Mouse (Mus musculus) heart, embryonic 14.5 days (tissue): Measurements from ENCODE around the gene Hcfc2. TPM values are rescaled to one million over a fixed set of nuclear protein-coding genes. Genes with fewer than 3 reads are reported as not detected.

Experiments used
- ATAC-seq: fragments of 200-750 bp; cut with Nextera tagmentation; 2 replicates; pipeline ENCODE4 v1.8.0; 2017; ENCODE audit warnings: low read depth, moderate TSS enrichment; ENCODE audit not compliant: insufficient number of reproducible peaks, insufficient read depth, low FRiP score
- H3K27ac ChIP-seq, 2 experiments: fragments of 200-500 bp in 1 of 2; fragments of 300-500 bp in 1 of 2; sonication (generic) in 1 of 2; replicated peaks in 1 of 2; 2 replicates each; pipeline ENCODE4 v1.5.1; 2012 to 2014; ENCODE audit warnings: low read depth in 2 of 2, low read length in 2 of 2, control low read depth in 1 of 2, mild to moderate bottlenecking in 1 of 2, mixed read lengths in 1 of 2; ENCODE audit not compliant: control insufficient read depth in 1 of 2, insufficient read depth in 1 of 2
- H3K27me3 ChIP-seq: fragments of 300-500 bp; sonication (generic); 2 replicates; pipeline ENCODE4 v1.6.1; 2014; ENCODE audit warnings: mild to moderate bottlenecking, low read length, control low read depth; ENCODE audit not compliant: control insufficient read depth, insufficient read depth
- H3K36me3 ChIP-seq: fragments of 300-500 bp; sonication (generic); 2 replicates; pipeline ENCODE4 v1.6.1; 2014; ENCODE audit warnings: mild to moderate bottlenecking, control low read depth, low read length, mixed read lengths; ENCODE audit not compliant: control insufficient read depth, insufficient read depth
- H3K4me1 ChIP-seq, 2 experiments: fragments of 200-500 bp in 1 of 2; fragments of 300-500 bp in 1 of 2; sonication (generic) in 1 of 2; 2 replicates each; pipeline ENCODE4 v1.6.1; 2012 to 2014; ENCODE audit warnings: low read length in 2 of 2, control low read depth in 1 of 2, mixed read lengths in 1 of 2; ENCODE audit not compliant: control insufficient read depth in 2 of 2, insufficient read depth in 2 of 2
- H3K4me2 ChIP-seq: fragments of 300-500 bp; sonication (generic); 2 replicates; pipeline ENCODE4 v1.6.1; 2014; ENCODE audit warnings: mild to moderate bottlenecking, low read length
- H3K4me3 ChIP-seq, 2 experiments: fragments of 200-500 bp in 1 of 2; fragments of 300-500 bp in 1 of 2; sonication (generic) in 1 of 2; 2 replicates each; pipeline ENCODE4 v1.5.1; 2012 to 2014; ENCODE audit warnings: low read length in 2 of 2, mild to moderate bottlenecking in 2 of 2, control low read depth in 1 of 2, low read depth in 1 of 2, moderate library complexity in 1 of 2; ENCODE audit not compliant: control insufficient read depth in 1 of 2, insufficient read depth in 1 of 2
- H3K9ac ChIP-seq: fragments of 300-500 bp; sonication (generic); 2 replicates; pipeline ENCODE4 v1.6.1; 2014; ENCODE audit warnings: mild to moderate bottlenecking, low read length
- H3K9me3 ChIP-seq: fragments of 300-500 bp; sonication (generic); 2 replicates; pipeline ENCODE4 v1.6.1; 2016; ENCODE audit warnings: low read length, control low read depth; ENCODE audit not compliant: control insufficient read depth
- WGBS: fragments of 180-500 bp; shearing (Covaris S2); extraction: QIAGEN DNeasy Blood & Tissue Kit; methylation state at CpG from one replicate; pipeline ENCODE4 v1.1.7; 2014; 5-methylcytosine and 5-hydroxymethylcytosine counted together
- polyA plus RNA-seq: library from polyadenylated mRNA; unstranded; fragments of >200 nt; fragmentation: Nextera tagmentation; extraction: Ambion mirVana; gene quantifications from 2 replicates; pipeline ENCODE4 v1.2.1, GENCODE M21; 2014

Gene Hcfc2
- polyA plus RNA-seq, 1 experiment from 2014 or later = 40.2 TPM

- Histone ChIP-seq H3K27me3 (no peaks in the 10 kb centered on the region), H3K36me3 (no peaks in the 10 kb centered on the region), H3K4me1 (peaks cover 4 to 7% of the 10 kb centered on the region in 2 experiments; a peak in 3 of 4 replicates), H3K9ac (no peak overlapping the region), H3K4me3 (no peak overlapping the region), H3K27ac (no peak overlapping the region), H3K4me2 (no peak overlapping the region), H3K9me3 (no peaks in the 10 kb centered on the region)
- 45% methylated on average over 2 of the region's 2 CpGs for WGBS
- ATAC-seq = no peak
These were observed 81.1 kb downstream of the Hcfc2 start for GRCm38 (mm10) chr10:82777075-82777474.

- Histone ChIP-seq H3K36me3 (no peaks in the 10 kb centered on the region), H3K4me2 (peak overlapping the region; percentile 38), H3K4me3 (no peak overlapping the region), H3K4me1 (peaks cover 4 to 7% of the 10 kb centered on the region in 2 experiments; a peak in 3 of 4 replicates), H3K27ac (0 out of 4 replicates have a peak overlapping the region, but pooled peaks of 1 of the 2 experiments have one; percentile 9), H3K9ac (peak overlapping the region; percentile 54; the same call in 1 of the 2 replicates), H3K27me3 (no peaks in the 10 kb centered on the region), H3K9me3 (no peaks in the 10 kb centered on the region)
- ATAC-seq = no peak
- WGBS = 29% methylated on average over 13 of the region's 13 CpGs
These were observed 81.9 kb downstream of the Hcfc2 start for GRCm38 (mm10) chr10:82777886-82778285.

DNA sequence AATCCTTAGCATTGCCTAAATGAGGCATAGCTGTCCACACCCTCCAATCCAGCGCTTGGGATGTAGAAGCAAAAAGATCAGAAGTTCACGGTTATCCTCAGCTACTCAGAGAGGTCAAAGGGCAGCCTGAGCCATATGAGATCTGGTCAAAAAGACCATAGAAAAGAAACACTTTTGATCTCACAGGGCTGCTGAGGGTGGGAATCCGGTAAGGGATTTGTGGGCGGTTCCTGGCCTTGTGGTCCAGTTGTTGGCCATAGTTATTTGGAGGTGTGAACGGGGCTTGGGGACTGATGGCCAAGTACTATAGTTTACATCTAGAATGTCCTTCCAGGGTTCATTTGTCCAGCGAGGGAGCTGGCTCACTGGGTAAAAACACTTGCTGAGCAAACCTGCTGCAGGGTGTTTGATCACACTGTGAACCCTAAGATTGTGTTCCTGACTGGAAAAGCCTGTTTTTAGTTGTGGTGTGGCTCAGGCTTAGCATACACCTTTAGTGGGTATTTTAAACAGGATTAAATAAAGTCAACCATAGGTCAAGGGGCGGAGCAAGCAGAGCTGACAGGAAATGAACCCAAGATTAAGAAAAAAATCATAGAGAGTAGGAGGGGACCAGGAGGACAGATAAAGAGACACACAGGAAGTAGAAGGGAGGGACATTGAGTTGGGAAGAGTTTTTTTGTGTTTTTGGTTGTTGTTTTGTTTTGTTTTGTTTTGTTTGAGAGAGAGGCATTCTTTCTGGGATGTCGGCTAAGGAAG, 83.0 kb downstream of the Hcfc2 start:
- ATAC-seq = no peak
- no peak overlapping the region for H3K4me3 ChIP-seq
- H3K4me1 ChIP-seq = peaks cover 4 to 7% of the 10 kb centered on the region in 2 experiments; a peak in 3 of 4 replicates
- no peaks in the 10 kb centered on the region for H3K36me3 ChIP-seq
- no peaks in the 10 kb centered on the region for H3K9me3 ChIP-seq
- H3K27me3 ChIP-seq = no peaks in the 10 kb centered on the region
- H3K9ac ChIP-seq = no peak overlapping the region
- H3K27ac ChIP-seq = no peak overlapping the region
- WGBS = 82% methylated on average over 8 of the region's 8 CpGs
- no peak overlapping the region for H3K4me2 ChIP-seq

DNA sequence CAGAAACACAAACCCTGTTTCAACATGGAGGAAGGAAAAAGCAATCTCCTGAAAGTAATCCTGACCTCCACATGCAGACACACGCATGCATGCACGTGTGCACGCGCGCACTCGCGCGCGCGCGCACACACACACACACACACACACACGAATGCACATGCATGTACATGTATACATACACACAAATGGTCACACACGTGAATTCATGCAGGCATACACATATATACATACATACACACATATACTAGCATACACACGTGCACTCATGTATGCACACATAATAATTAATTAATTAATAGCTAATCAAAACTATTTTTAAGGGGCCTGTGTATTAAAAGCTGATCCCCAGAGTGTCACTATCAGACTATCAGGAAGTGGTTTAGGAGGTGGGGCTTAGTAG, 83.9 kb downstream of the Hcfc2 start:
- Histone ChIP-seq H3K9ac (no peak overlapping the region), H3K4me2 (no peak overlapping the region), H3K4me3 (no peak overlapping the region), H3K27ac (no peak overlapping the region), H3K36me3 (no peaks in the 10 kb centered on the region), H3K27me3 (no peaks in the 10 kb centered on the region), H3K4me1 (peaks cover 4 to 7% of the 10 kb centered on the region in 2 experiments; a peak in 3 of 4 replicates), H3K9me3 (no peaks in the 10 kb centered on the region)
- 96% methylated on average over 14 of the region's 14 CpGs for WGBS
- no peak for ATAC-seq

- Histone ChIP-seq H3K27me3 (no peaks in the 10 kb centered on the region), H3K27ac (no peak overlapping the region), H3K9ac (no peak overlapping the region), H3K9me3 (no peaks in the 10 kb centered on the region), H3K4me2 (no peak overlapping the region), H3K36me3 (no peaks in the 10 kb centered on the region), H3K4me1 (peaks cover 4 to 7% of the 10 kb centered on the region in 2 experiments; a peak in 3 of 4 replicates), H3K4me3 (no peak overlapping the region)
- 91% methylated on average over 3 of the region's 3 CpGs for WGBS
- ATAC-seq = no peak
These were observed 84.4 kb downstream of the Hcfc2 start for GRCm38 (mm10) chr10:82780322-82780721.

GRCm38 (mm10) chr10:82780816-82781215, 84.9 kb downstream of the Hcfc2 start:
- H3K27me3 ChIP-seq = no peaks in the 10 kb centered on the region
- no peak for ATAC-seq
- H3K4me3 ChIP-seq = no peak overlapping the region
- H3K9ac ChIP-seq = no peak overlapping the region
- no peak overlapping the region for H3K27ac ChIP-seq
- no peak overlapping the region for H3K4me2 ChIP-seq
- no peaks in the 10 kb centered on the region for H3K9me3 ChIP-seq
- H3K4me1 ChIP-seq = peaks cover 4 to 7% of the 10 kb centered on the region in 2 experiments; a peak in 3 of 4 replicates
- H3K36me3 ChIP-seq = no peaks in the 10 kb centered on the region

DNA sequence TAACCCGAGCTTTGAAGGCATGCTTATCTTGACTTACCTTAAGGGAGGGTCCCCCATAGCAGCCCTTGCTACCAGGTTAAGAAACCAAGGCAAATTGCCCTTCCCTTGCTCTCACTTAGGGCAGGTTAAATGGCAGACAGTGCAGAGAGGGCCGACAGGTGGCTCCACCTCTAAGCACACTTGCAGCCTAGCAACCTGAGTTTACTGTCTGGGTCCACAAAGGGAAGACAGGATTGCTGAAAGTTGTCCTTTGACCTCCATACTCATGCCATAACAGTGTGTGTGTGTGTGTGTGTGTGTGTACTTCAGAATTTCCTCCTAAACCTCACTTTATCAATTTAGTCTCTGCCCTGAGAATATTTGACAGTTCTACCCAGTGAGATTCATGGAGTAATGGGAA, 86.5 kb downstream of the Hcfc2 start:
- Histone ChIP-seq H3K9ac (no peak overlapping the region), H3K4me1 (peaks cover 4 to 6% of the 10 kb centered on the region in 2 experiments; a peak in 3 of 4 replicates), H3K27ac (no peak overlapping the region), H3K9me3 (no peaks in the 10 kb centered on the region), H3K36me3 (no peaks in the 10 kb centered on the region), H3K27me3 (no peaks in the 10 kb centered on the region), H3K4me3 (no peak overlapping the region), H3K4me2 (no peak overlapping the region)
- ATAC-seq = no peak
- WGBS = 30% methylated on average over 2 of the region's 2 CpGs

DNA sequence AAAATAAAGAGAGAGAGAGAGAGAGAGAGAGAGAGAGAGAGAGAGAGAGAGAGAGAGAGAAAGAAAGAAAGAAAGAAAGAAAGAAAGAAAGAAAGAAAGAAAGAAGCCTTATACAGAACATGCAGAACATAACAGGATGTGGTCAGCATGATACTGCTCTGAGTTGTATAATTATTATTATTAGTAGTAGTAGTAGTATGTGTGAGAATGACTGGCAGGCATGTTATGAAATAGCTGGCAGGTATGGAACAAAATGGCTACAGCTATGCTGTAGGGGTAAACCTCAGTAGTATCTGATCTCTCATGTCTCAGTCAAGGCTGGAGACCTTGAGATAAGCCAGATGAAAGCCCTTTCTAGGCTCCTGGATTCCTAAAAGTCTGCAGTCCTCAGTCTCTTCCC, 93.2 kb downstream of the Hcfc2 start:
- no peak overlapping the region for H3K27ac ChIP-seq
- H3K9me3 ChIP-seq = no peaks in the 10 kb centered on the region
- H3K4me1 ChIP-seq = no peaks in the 10 kb centered on the region
- no peak for ATAC-seq
- H3K27me3 ChIP-seq = no peaks in the 10 kb centered on the region
- no peaks in the 10 kb centered on the region for H3K36me3 ChIP-seq
- no peak overlapping the region for H3K4me3 ChIP-seq
- H3K4me2 ChIP-seq = no peak overlapping the region
- no peak overlapping the region for H3K9ac ChIP-seq
